Mouse (Mus musculus) midbrain, embryonic 10.5 days (tissue): Measurements from ENCODE around the gene Olfm1. TPM values are rescaled to one million over a fixed set of nuclear protein-coding genes. Genes with fewer than 3 reads are reported as not detected.

Experiments
- DNase-seq: peaks from one replicate; pipeline ENCODE4 v3.0.0-alpha.2; 2017; ENCODE audit warnings: low spot score
- H3K27ac ChIP-seq: fragments of 300-500 bp; sonication (generic); replicated peaks from 2 replicates; pipeline ENCODE4 v1.5.1; 2016; ENCODE audit warnings: mild to moderate bottlenecking
- H3K27me3 ChIP-seq: fragments of 300-500 bp; sonication (generic); 2 replicates; pipeline ENCODE4 v1.6.1; 2016; ENCODE audit warnings: low read depth, mild to moderate bottlenecking; ENCODE audit not compliant: poor library complexity, severe bottlenecking
- H3K36me3 ChIP-seq: fragments of 300-500 bp; sonication (generic); 2 replicates; pipeline ENCODE4 v1.6.1; 2016; ENCODE audit warnings: mild to moderate bottlenecking, moderate library complexity
- H3K4me1 ChIP-seq: fragments of 300-500 bp; sonication (generic); 2 replicates; pipeline ENCODE4 v1.6.1; 2016
- H3K4me3 ChIP-seq: fragments of 300-500 bp; sonication (generic); 2 replicates; pipeline ENCODE4 v1.5.1; 2016; ENCODE audit warnings: mild to moderate bottlenecking, moderate library complexity
- H3K9me3 ChIP-seq: fragments of 300-500 bp; sonication (generic); replicated peaks from 2 replicates; pipeline ENCODE4 v1.6.1; 2016; ENCODE audit warnings: mild to moderate bottlenecking
- WGBS: fragments of 180-500 bp; shearing (Covaris S2); methylation state at CpG from one replicate; pipeline ENCODE4 v1.1.7; 2016; 5-methylcytosine and 5-hydroxymethylcytosine counted together
- polyA plus RNA-seq: library from polyadenylated mRNA; unstranded; fragments of >200 nt; fragmentation: Nextera tagmentation; extraction: Ambion mirVana; gene quantifications from 2 replicates; pipeline ENCODE4 v1.2.1, GENCODE M21; 2016

The Olfm1 gene
- 27.8 and 42.4 TPM in 2 replicates for polyA plus RNA-seq

GRCm38 (mm10) chr2:28192821-28193689, at the start of gene Olfm1:
Gene Olfm1, plus strand, starts transcription at chr2:28192992.
- H3K4me3 ChIP-seq: peak within 1 kb of the TSS; percentile 84
- under 1% methylated on average over 71 of the region's 76 CpGs for WGBS
- H3K4me1 ChIP-seq: peaks cover 61% of the 10 kb centered on the region
- peaks cover 36% of the 10 kb centered on the region for H3K27me3 ChIP-seq
- H3K36me3 ChIP-seq: no peaks in the 10 kb centered on the region
- peak within 1 kb of the TSS; percentile 88 for H3K27ac ChIP-seq
- peak; percentile 78 for DNase-seq
- H3K9me3 ChIP-seq: no peaks in the 10 kb centered on the region

- no peak for DNase-seq
- Histone ChIP-seq H3K27me3 (no peaks in the 10 kb centered on the region), H3K4me3 (no peak overlapping the region), H3K9me3 (no peaks in the 10 kb centered on the region), H3K36me3 (no peaks in the 10 kb centered on the region), H3K4me1 (peaks cover 21% of the 10 kb centered on the region), H3K27ac (no peak overlapping the region)
- WGBS: 83% methylated on average over 13 of the region's 13 CpGs
Measured at GRCm38 (mm10) chr2:28143417-28144045, 49.3 kb upstream of the Olfm1 start.

GRCm38 (mm10) chr2:28145702-28146101, 47.1 kb upstream of the Olfm1 start:
- H3K27ac ChIP-seq: no peak overlapping the region
- no peak for DNase-seq
- H3K4me3 ChIP-seq: no peak overlapping the region
- no peaks in the 10 kb centered on the region for H3K9me3 ChIP-seq
- WGBS: 90% methylated on average over 5 of the region's 5 CpGs
- H3K27me3 ChIP-seq: no peaks in the 10 kb centered on the region
- H3K4me1 ChIP-seq: peaks cover 34% of the 10 kb centered on the region
- H3K36me3 ChIP-seq: no peaks in the 10 kb centered on the region

- H3K4me3 ChIP-seq: no peak overlapping the region
- 72% methylated on average over 4 of the region's 4 CpGs for WGBS
- no peak for DNase-seq
- no peaks in the 10 kb centered on the region for H3K36me3 ChIP-seq
- H3K9me3 ChIP-seq: no peaks in the 10 kb centered on the region
- H3K27me3 ChIP-seq: no peaks in the 10 kb centered on the region
- no peak overlapping the region for H3K27ac ChIP-seq
- H3K4me1 ChIP-seq: peaks cover 34% of the 10 kb centered on the region
Measured at GRCm38 (mm10) chr2:28146152-28146551, 46.6 kb upstream of the Olfm1 start.

- Histone ChIP-seq H3K9me3 (no peaks in the 10 kb centered on the region), H3K4me1 (peaks cover 29% of the 10 kb centered on the region), H3K36me3 (no peaks in the 10 kb centered on the region), H3K4me3 (no peak overlapping the region), H3K27me3 (no peaks in the 10 kb centered on the region), H3K27ac (no peak overlapping the region)
- 80% methylated on average over 4 of the region's 4 CpGs for WGBS
- DNase-seq: no peak
Measured at GRCm38 (mm10) chr2:28146685-28147084, 46.1 kb upstream of the Olfm1 start.

- Histone ChIP-seq H3K4me3 (no peak overlapping the region), H3K9me3 (no peaks in the 10 kb centered on the region), H3K27me3 (no peaks in the 10 kb centered on the region), H3K36me3 (no peaks in the 10 kb centered on the region), H3K27ac (no peak overlapping the region), H3K4me1 (peaks cover 23% of the 10 kb centered on the region)
- WGBS: 89% methylated on average over 5 of the region's 5 CpGs
- no peak for DNase-seq
Measured at GRCm38 (mm10) chr2:28147248-28147794, 45.5 kb upstream of the Olfm1 start.

- 86% methylated on average over 11 of the region's 11 CpGs for WGBS
- peaks cover 13% of the 10 kb centered on the region for H3K4me1 ChIP-seq
- no peak overlapping the region for H3K4me3 ChIP-seq
- no peaks in the 10 kb centered on the region for H3K36me3 ChIP-seq
- H3K27me3 ChIP-seq: no peaks in the 10 kb centered on the region
- H3K9me3 ChIP-seq: no peaks in the 10 kb centered on the region
- no peak for DNase-seq
- H3K27ac ChIP-seq: 0 out of 2 replicates have a peak overlapping the region, but pooled peaks have one; percentile 30
Measured at GRCm38 (mm10) chr2:28149688-28150087, 43.1 kb upstream of the Olfm1 start.

- Histone ChIP-seq H3K36me3 (no peaks in the 10 kb centered on the region), H3K27ac (no peak overlapping the region), H3K4me3 (no peak overlapping the region), H3K4me1 (peaks cover 18% of the 10 kb centered on the region), H3K27me3 (no peaks in the 10 kb centered on the region), H3K9me3 (no peaks in the 10 kb centered on the region)
- WGBS: 85% methylated on average over 7 of the region's 7 CpGs
- DNase-seq: no peak
Measured at GRCm38 (mm10) chr2:28160568-28160967, 32.2 kb upstream of the Olfm1 start.

GRCm38 (mm10) chr2:28165570-28165969, 27.2 kb upstream of the Olfm1 start:
- Histone ChIP-seq H3K36me3 (no peaks in the 10 kb centered on the region), H3K9me3 (no peaks in the 10 kb centered on the region), H3K4me1 (peaks cover 19% of the 10 kb centered on the region), H3K27ac (peak overlapping the region; percentile 65), H3K4me3 (no peak overlapping the region), H3K27me3 (no peaks in the 10 kb centered on the region)
- 57% methylated on average over 8 of the region's 8 CpGs for WGBS
- DNase-seq: no peak

GRCm38 (mm10) chr2:28169336-28169735, 23.5 kb upstream of the Olfm1 start:
- Histone ChIP-seq H3K4me3 (no peak overlapping the region), H3K36me3 (no peaks in the 10 kb centered on the region), H3K27ac (no peak overlapping the region), H3K9me3 (no peaks in the 10 kb centered on the region), H3K4me1 (peaks cover 14% of the 10 kb centered on the region), H3K27me3 (no peaks in the 10 kb centered on the region)
- no peak for DNase-seq
- WGBS: 77% methylated on average over 12 of the region's 12 CpGs

GRCm38 (mm10) chr2:28171962-28172361, 20.8 kb upstream of the Olfm1 start:
- no peak overlapping the region for H3K4me3 ChIP-seq
- no peak for DNase-seq
- no peaks in the 10 kb centered on the region for H3K4me1 ChIP-seq
- no peaks in the 10 kb centered on the region for H3K27me3 ChIP-seq
- 76% methylated on average over 6 of the region's 6 CpGs for WGBS
- no peaks in the 10 kb centered on the region for H3K9me3 ChIP-seq
- H3K36me3 ChIP-seq: no peaks in the 10 kb centered on the region
- H3K27ac ChIP-seq: no peak overlapping the region

- Histone ChIP-seq H3K27ac (no peak overlapping the region), H3K4me3 (no peak overlapping the region), H3K36me3 (no peaks in the 10 kb centered on the region), H3K4me1 (no peaks in the 10 kb centered on the region), H3K27me3 (no peaks in the 10 kb centered on the region), H3K9me3 (no peaks in the 10 kb centered on the region)
- WGBS: 90% methylated on average over 11 of the region's 11 CpGs
- DNase-seq: no peak
Measured at GRCm38 (mm10) chr2:28173225-28174141, 19.3 kb upstream of the Olfm1 start.
